Mouse (Mus musculus) liver, adult 2 months (tissue): Measurements from ENCODE around the gene Hspa1b.

Experiments used
- CTCF ChIP-seq: fragments of 200-500 bp; IDR thresholded peaks from 2 replicates; pipeline ENCODE4 v1.5.1; 2011; ENCODE audit warnings: low read depth, low read length, control low read depth
- POLR2A ChIP-seq: fragments of 200-500 bp; IDR thresholded peaks from 2 replicates; pipeline ENCODE4 v1.6.1; 2011; ENCODE audit warnings: low read length, control low read depth; ENCODE audit not compliant: insufficient read depth; ENCODE audit errors: extremely low read depth

DNA sequence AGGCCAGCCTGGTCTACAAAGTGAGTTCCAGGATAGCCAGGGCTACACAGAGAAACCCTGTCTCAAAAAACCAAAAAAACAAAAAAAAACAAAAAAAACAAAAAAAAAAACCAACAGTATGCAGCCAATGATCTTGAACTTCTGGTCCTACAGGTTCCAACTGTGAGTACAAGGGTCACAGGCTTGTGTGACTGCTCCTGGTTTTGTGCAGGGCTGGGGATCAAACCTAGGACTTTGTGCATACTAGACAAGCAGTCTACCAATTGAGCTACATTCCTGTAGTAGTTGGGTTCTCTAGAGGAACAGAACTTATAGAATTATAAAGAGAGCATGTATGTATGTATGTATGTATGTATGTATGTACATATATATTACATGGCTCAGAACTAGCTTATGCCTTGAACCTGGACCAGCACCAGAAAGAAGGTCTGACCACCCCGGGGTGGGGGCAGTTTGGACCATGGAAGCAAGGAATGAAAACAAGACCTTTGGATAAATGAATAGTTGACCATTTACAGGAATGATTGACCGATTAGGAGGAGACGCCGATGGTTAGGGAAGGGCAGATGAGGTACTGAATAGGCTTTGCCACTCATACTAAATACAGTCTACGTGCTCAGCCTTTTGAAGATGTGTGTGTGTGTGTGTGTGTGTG is 12.4 kb downstream of the Hspa1b start:
- TF ChIP-seq CTCF (no peak), POLR2A (no peak)
